Mouse (Mus musculus) stomach, embryonic 16.5 days (tissue): ENCODE data around the gene Nod1. TPM values are rescaled to one million over a fixed set of nuclear protein-coding genes. Genes with fewer than 3 reads are reported as not detected.

Experiments used
- ATAC-seq: fragments of 200-750 bp; cut with Nextera tagmentation; 2 replicates; pipeline ENCODE4 v1.8.0; 2017; ENCODE audit warnings: moderate number of reproducible peaks, moderate TSS enrichment; ENCODE audit not compliant: insufficient read depth, low FRiP score
- H3K27ac ChIP-seq: fragments of 300-500 bp; sonication (generic); 2 replicates; pipeline ENCODE4 v1.5.1; 2014; ENCODE audit warnings: low read length
- H3K27me3 ChIP-seq: fragments of 300-500 bp; sonication (generic); 2 replicates; pipeline ENCODE4 v1.6.1; 2014; ENCODE audit warnings: low read length, control low read depth, mixed read lengths; ENCODE audit not compliant: control insufficient read depth, insufficient read depth
- H3K36me3 ChIP-seq: fragments of 300-500 bp; sonication (generic); 2 replicates; pipeline ENCODE4 v1.6.1; 2014; ENCODE audit warnings: low read length; ENCODE audit not compliant: control insufficient read depth, insufficient read depth
- H3K4me1 ChIP-seq: fragments of 300-500 bp; sonication (generic); 2 replicates; pipeline ENCODE4 v1.6.1; 2014; ENCODE audit warnings: low read length, control low read depth, mixed read lengths; ENCODE audit not compliant: control insufficient read depth, insufficient read depth
- H3K4me2 ChIP-seq: fragments of 300-500 bp; sonication (generic); 2 replicates; pipeline ENCODE4 v1.6.1; 2014; ENCODE audit warnings: low read depth, low read length, mixed read lengths
- H3K4me3 ChIP-seq: fragments of 300-500 bp; sonication (generic); replicated peaks from 2 replicates; pipeline ENCODE4 v1.5.1; 2014; ENCODE audit warnings: mild to moderate bottlenecking, low read length
- H3K9ac ChIP-seq: fragments of 300-500 bp; sonication (generic); 2 replicates; pipeline ENCODE4 v1.6.1; 2014; ENCODE audit warnings: low read length
- H3K9me3 ChIP-seq: fragments of 300-500 bp; sonication (generic); replicated peaks from 2 replicates; pipeline ENCODE4 v1.6.1; 2016; ENCODE audit warnings: low read length, control low read depth; ENCODE audit not compliant: control insufficient read depth
- WGBS: fragments of 180-500 bp; shearing (Covaris S2); extraction: QIAGEN DNeasy Blood & Tissue Kit; methylation state at CpG from one replicate; pipeline ENCODE4 v1.1.7; 2014; 5-methylcytosine and 5-hydroxymethylcytosine counted together
- polyA plus RNA-seq: library from polyadenylated mRNA; unstranded; fragments of >200 nt; fragmentation: Nextera tagmentation; extraction: Ambion mirVana; gene quantifications from 2 replicates; pipeline ENCODE4 v1.2.1, GENCODE M21; 2015

The Nod1 gene
- polyA plus RNA-seq, 1 experiment from 2014 or later = 9.8 TPM

GRCm38 (mm10) chr6:54991189-54991588 is 18.8 kb upstream of the Nod1 start:
- WGBS = 68% methylated on average over 2 of the region's 2 CpGs
- no peaks in the 10 kb centered on the region for H3K9me3 ChIP-seq
- H3K36me3 ChIP-seq = no peaks in the 10 kb centered on the region
- no peak for ATAC-seq
- peaks cover 7% of the 10 kb centered on the region for H3K4me1 ChIP-seq
- no peak overlapping the region for H3K4me2 ChIP-seq
- no peak overlapping the region for H3K9ac ChIP-seq
- no peak overlapping the region for H3K4me3 ChIP-seq
- H3K27ac ChIP-seq = no peak overlapping the region
- no peaks in the 10 kb centered on the region for H3K27me3 ChIP-seq

GRCm38 (mm10) chr6:54988141-54988540 is 15.7 kb upstream of the Nod1 start:
- no peaks in the 10 kb centered on the region for H3K9me3 ChIP-seq
- no peak for ATAC-seq
- H3K9ac ChIP-seq = no peak overlapping the region
- H3K36me3 ChIP-seq = no peaks in the 10 kb centered on the region
- H3K4me3 ChIP-seq = no peak overlapping the region
- WGBS = 91% methylated on average over 6 of the region's 6 CpGs
- H3K4me2 ChIP-seq = no peak overlapping the region
- H3K4me1 ChIP-seq = peaks cover 7% of the 10 kb centered on the region
- H3K27me3 ChIP-seq = no peaks in the 10 kb centered on the region
- H3K27ac ChIP-seq = no peak overlapping the region

GRCm38 (mm10) chr6:54984096-54984495 is 11.7 kb upstream of the Nod1 start:
- no peak for ATAC-seq
- Histone ChIP-seq H3K9ac (no peak overlapping the region), H3K9me3 (no peaks in the 10 kb centered on the region), H3K27ac (no peak overlapping the region), H3K4me1 (no peaks in the 10 kb centered on the region), H3K27me3 (no peaks in the 10 kb centered on the region), H3K4me3 (no peak overlapping the region), H3K36me3 (no peaks in the 10 kb centered on the region), H3K4me2 (no peak overlapping the region)
- WGBS = 91% methylated on average over 8 of the region's 8 CpGs

- Histone ChIP-seq H3K27me3 (no peaks in the 10 kb centered on the region), H3K4me3 (no peak overlapping the region), H3K4me1 (no peaks in the 10 kb centered on the region), H3K27ac (no peak overlapping the region), H3K4me2 (no peak overlapping the region), H3K36me3 (no peaks in the 10 kb centered on the region), H3K9ac (no peak overlapping the region), H3K9me3 (no peaks in the 10 kb centered on the region)
- ATAC-seq = no peak
- whole genome bisulfite sequencing = 88% methylated on average over 4 of the region's 4 CpGs
Observed at GRCm38 (mm10) chr6:54983526-54984050, 11.2 kb upstream of the Nod1 start.

GRCm38 (mm10) chr6:54979426-54979825 is 7.0 kb upstream of the Nod1 start:
- Histone ChIP-seq H3K4me2 (no peak overlapping the region), H3K4me3 (no peak overlapping the region), H3K9me3 (no peaks in the 10 kb centered on the region), H3K27me3 (no peaks in the 10 kb centered on the region), H3K36me3 (no peaks in the 10 kb centered on the region), H3K27ac (no peak overlapping the region), H3K9ac (no peak overlapping the region), H3K4me1 (no peaks in the 10 kb centered on the region)
- no peak for ATAC-seq
- 94% methylated on average over 6 of the region's 6 CpGs for WGBS

GRCm38 (mm10) chr6:54975616-54976015 is 3.2 kb upstream of the Nod1 start:
- WGBS = 63% methylated on average over 1 of the region's 1 CpGs
- ATAC-seq = no peak

GRCm38 (mm10) chr6:54974501-54974900 is 2.1 kb upstream of the Nod1 start:
- H3K36me3 ChIP-seq = no peaks in the 10 kb centered on the region
- H3K9me3 ChIP-seq = no peaks in the 10 kb centered on the region
- H3K4me3 ChIP-seq = no peak overlapping the region
- peaks cover 3% of the 10 kb centered on the region; the same call in 1 of the 2 replicates for H3K4me1 ChIP-seq
- no peak overlapping the region for H3K9ac ChIP-seq
- H3K27me3 ChIP-seq = no peaks in the 10 kb centered on the region
- WGBS = 67% methylated on average over 5 of the region's 5 CpGs
- H3K4me2 ChIP-seq = no peak overlapping the region
- no peak for ATAC-seq
- H3K27ac ChIP-seq = no peak overlapping the region

More at GRCm38 (mm10) chr6:54975616-54976015, 3.2 kb upstream of the Nod1 start:
- no peaks in the 10 kb centered on the region for H3K27me3 ChIP-seq
- no peak overlapping the region for H3K9ac ChIP-seq
- peaks cover 3% of the 10 kb centered on the region; the same call in 1 of the 2 replicates for H3K4me1 ChIP-seq
- H3K4me3 ChIP-seq = no peak overlapping the region
- no peaks in the 10 kb centered on the region for H3K36me3 ChIP-seq
- H3K27ac ChIP-seq = no peak overlapping the region
- no peaks in the 10 kb centered on the region for H3K9me3 ChIP-seq
- no peak overlapping the region for H3K4me2 ChIP-seq

GRCm38 (mm10) chr6:54972929-54973211 is 458 bp upstream of the Nod1 start:
- peaks cover 3% of the 10 kb centered on the region; the same call in 1 of the 2 replicates for H3K4me1 ChIP-seq
- no peaks in the 10 kb centered on the region for H3K27me3 ChIP-seq
- H3K4me3 ChIP-seq = peak overlapping the region; percentile 71
- no peak for ATAC-seq
- peak overlapping the region; percentile 25; the same call in 1 of the 2 replicates for H3K27ac ChIP-seq
- peak overlapping the region; percentile 74 for H3K4me2 ChIP-seq
- no peaks in the 10 kb centered on the region for H3K36me3 ChIP-seq
- H3K9ac ChIP-seq = peak overlapping the region; percentile 83
- WGBS = 7% methylated on average over 5 of the region's 5 CpGs
- no peaks in the 10 kb centered on the region for H3K9me3 ChIP-seq

- peak overlapping the region; percentile 83 for H3K9ac ChIP-seq
- H3K27ac ChIP-seq = peak overlapping the region; percentile 83
- 17% methylated on average over 8 of the region's 8 CpGs for WGBS
- H3K4me1 ChIP-seq = peaks cover 3% of the 10 kb centered on the region; the same call in 1 of the 2 replicates
- peak overlapping the region; percentile 71 for H3K4me3 ChIP-seq
- H3K9me3 ChIP-seq = no peaks in the 10 kb centered on the region
- no peaks in the 10 kb centered on the region for H3K36me3 ChIP-seq
- H3K4me2 ChIP-seq = peak overlapping the region; percentile 74
- H3K27me3 ChIP-seq = no peaks in the 10 kb centered on the region
- peak; percentile 27; the same call in 1 of the 2 replicates for ATAC-seq
Observed at GRCm38 (mm10) chr6:54971731-54972110, 691 bp downstream of the Nod1 start.
